Mouse (Mus musculus) liver, embryonic 14.5 days (tissue): Measurements from ENCODE around the gene Crp.

Experiments
- CTCF ChIP-seq: IDR thresholded peaks from 2 replicates; pipeline ENCODE4 v1.5.1; 2016; ENCODE audit warnings: antibody characterized with exemption, low read depth, control low read depth
- EP300 ChIP-seq: IDR thresholded peaks from 2 replicates; pipeline ENCODE4 v1.6.1; 2016; ENCODE audit warnings: antibody characterized with exemption, low read depth

- TF ChIP-seq CTCF, result no peak
- TF ChIP-seq EP300, result no peak
Measured at GRCm38 (mm10) chr1:172657266-172657665, 40.6 kb upstream of the Crp start.
